Mouse (Mus musculus): ENCODE measurements at regions not wholly inside any gene's neighbourhood (a gene's known extent, or its start where the extent isn't known, plus 50 kb on each side); places are given as distances from the start of the nearest gene placed in this dataset.
A peak's percentile ranks its signal among the peaks of the same experiment; 100 is the strongest.

DNA sequence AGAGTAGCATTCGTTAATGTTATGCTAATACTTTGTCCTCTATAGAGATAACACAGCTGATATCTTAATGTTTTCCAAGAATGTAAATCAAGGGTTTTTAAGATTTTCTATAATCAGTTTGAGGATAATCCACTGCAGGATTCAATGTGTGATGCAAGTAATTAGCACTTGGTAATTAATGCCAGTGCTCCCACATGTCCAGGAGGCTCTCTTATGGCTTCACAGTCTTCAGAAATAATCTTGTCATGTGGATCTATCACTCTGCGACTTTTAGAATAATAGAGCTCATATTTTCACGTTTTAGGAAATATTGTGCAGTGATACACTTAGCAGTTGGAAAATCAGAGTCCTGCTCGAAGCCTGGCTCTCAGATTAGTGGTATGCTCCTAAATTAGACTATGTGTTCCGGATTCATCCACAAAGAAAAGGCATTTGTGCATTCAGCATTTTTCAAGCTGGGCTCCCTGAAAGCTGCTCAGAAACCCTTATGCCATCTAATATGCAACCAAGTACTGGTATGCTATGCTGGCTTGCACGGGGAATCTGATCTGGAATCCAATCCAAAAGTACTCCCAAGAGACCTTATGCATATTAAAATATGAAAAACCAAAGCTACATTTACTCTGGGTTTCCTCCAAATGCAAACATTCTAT, 1302.8 kb upstream of the Tyrp1 start:
- peak; percentile 4 for DNase-seq

- no peak for DNase-seq
Observed at GRCm38 (mm10) chr4:79531769-79532168, 1302.2 kb upstream of the Tyrp1 start.

DNA sequence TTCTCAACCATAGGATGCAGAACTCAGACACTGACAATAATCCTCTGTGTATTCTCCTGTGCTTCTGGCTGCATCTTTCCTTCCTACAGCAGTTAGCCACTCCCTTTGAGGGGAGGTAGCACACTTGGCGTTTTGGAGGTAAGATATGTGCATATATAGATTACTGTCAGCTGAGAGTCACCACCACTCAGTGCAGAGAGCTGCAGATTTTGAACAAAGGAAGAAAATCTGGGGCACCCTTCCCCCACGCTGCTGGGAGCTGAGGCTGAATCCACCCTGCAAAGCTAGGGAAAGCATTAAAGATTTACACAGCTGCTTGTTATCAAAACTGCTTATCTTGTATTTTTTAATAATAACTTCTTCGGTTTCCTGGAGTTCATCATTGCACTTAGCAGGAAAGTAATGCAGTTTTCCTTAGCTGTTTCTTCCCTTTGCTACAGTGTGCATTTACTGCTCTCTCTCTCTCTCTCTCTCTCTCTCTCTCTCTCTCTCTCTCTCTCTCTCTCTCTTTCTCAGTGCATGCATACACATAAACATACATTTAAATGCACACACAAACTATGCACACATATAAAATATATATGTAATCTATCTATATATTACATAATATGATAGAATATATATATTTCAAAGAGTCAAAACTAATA, 1301.4 kb upstream of the Tyrp1 start:
- peak; percentile 52 for DNase-seq

DNA sequence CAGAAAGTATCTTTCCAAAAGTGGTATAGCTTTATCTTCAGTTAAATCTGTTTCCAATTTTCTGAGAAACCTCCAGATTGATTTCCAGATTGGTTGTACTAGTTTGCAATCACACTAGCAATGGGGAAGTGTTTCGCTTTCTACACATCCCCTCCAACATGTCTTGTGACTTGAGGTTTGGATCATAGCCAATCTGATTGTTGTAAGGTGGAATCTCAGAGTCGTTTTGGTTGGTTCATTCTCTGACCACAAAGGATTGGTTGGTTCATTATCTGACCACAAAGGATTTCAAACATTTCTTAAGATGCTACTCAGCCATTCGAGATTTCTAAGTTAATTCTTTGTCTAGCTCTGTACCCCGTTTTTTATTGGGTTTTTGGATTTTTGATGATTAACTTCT, 1288.5 kb upstream of the Tyrp1 start:
- no peak for DNase-seq

Data from right cerebral cortex, adult 18-20 months (tissue).